Mouse (Mus musculus) heart, embryonic 15.5 days (tissue): ENCODE data around the gene Smad5. TPM values are rescaled to one million over a fixed set of nuclear protein-coding genes. Genes with fewer than 3 reads are reported as not detected.

Experiments
- ATAC-seq: fragments of 200-750 bp; cut with Nextera tagmentation; replicated peaks from 2 replicates; pipeline ENCODE4 v1.8.0; 2017; ENCODE audit warnings: low read depth, moderate TSS enrichment; ENCODE audit not compliant: insufficient number of reproducible peaks, insufficient read depth, low FRiP score
- H3K27ac ChIP-seq: fragments of 300-500 bp; sonication (generic); 2 replicates; pipeline ENCODE4 v1.5.1; 2015; ENCODE audit warnings: mild to moderate bottlenecking, inconsistent platforms
- H3K27me3 ChIP-seq: fragments of 300-500 bp; sonication (generic); 2 replicates; pipeline ENCODE4 v1.6.1; 2015; ENCODE audit warnings: inconsistent platforms
- H3K36me3 ChIP-seq: fragments of 300-500 bp; sonication (generic); 2 replicates; pipeline ENCODE4 v1.6.1; 2015; ENCODE audit warnings: mild to moderate bottlenecking, inconsistent platforms
- H3K4me1 ChIP-seq: fragments of 300-500 bp; sonication (generic); replicated peaks from 2 replicates; pipeline ENCODE4 v1.6.1; 2015; ENCODE audit warnings: inconsistent platforms
- H3K4me2 ChIP-seq: fragments of 300-500 bp; sonication (generic); 2 replicates; pipeline ENCODE4 v1.6.1; 2015; ENCODE audit warnings: inconsistent platforms, mild to moderate bottlenecking, moderate library complexity
- H3K4me3 ChIP-seq: fragments of 300-500 bp; sonication (generic); 2 replicates; pipeline ENCODE4 v1.5.1; 2015; ENCODE audit warnings: mild to moderate bottlenecking, inconsistent platforms
- H3K9ac ChIP-seq: fragments of 300-500 bp; sonication (generic); 2 replicates; pipeline ENCODE4 v1.6.1; 2015; ENCODE audit warnings: mild to moderate bottlenecking, inconsistent platforms
- H3K9me3 ChIP-seq: fragments of 300-500 bp; sonication (generic); replicated peaks from 2 replicates; pipeline ENCODE4 v1.6.1; 2016; ENCODE audit warnings: inconsistent platforms
- WGBS: fragments of 180-500 bp; shearing (Covaris S2); methylation state at CpG from one replicate; pipeline ENCODE4 v1.1.7; 2015; ENCODE audit warnings: mixed read lengths; 5-methylcytosine and 5-hydroxymethylcytosine counted together
- polyA plus RNA-seq: library from polyadenylated mRNA; unstranded; fragments of >200 nt; fragmentation: Nextera tagmentation; extraction: Ambion mirVana; gene quantifications from 2 replicates; pipeline ENCODE4 v1.2.1, GENCODE M21; 2015

The Smad5 gene
- 14.7 and 17.5 TPM in 2 replicates for polyA plus RNA-seq

- Histone ChIP-seq H3K9me3 (no peaks in the 10 kb centered on the region), H3K36me3 (peaks cover 9% of the 10 kb centered on the region), H3K4me2 (peak within 1 kb of the TSS; percentile 64), H3K9ac (peak within 1 kb of the TSS; percentile 99), H3K27me3 (no peaks in the 10 kb centered on the region), H3K4me1 (peaks cover 53% of the 10 kb centered on the region), H3K27ac (peak within 1 kb of the TSS; percentile 100), H3K4me3 (peak within 1 kb of the TSS; percentile 88)
- 3% methylated on average over 61 of the region's 62 CpGs for WGBS
- ATAC-seq, result peak; percentile 84
These were observed at the start of gene Smad5 for GRCm38 (mm10) chr13:56702469-56703221. TSS of gene Smad5 (plus strand) at chr13:56703010.

DNA sequence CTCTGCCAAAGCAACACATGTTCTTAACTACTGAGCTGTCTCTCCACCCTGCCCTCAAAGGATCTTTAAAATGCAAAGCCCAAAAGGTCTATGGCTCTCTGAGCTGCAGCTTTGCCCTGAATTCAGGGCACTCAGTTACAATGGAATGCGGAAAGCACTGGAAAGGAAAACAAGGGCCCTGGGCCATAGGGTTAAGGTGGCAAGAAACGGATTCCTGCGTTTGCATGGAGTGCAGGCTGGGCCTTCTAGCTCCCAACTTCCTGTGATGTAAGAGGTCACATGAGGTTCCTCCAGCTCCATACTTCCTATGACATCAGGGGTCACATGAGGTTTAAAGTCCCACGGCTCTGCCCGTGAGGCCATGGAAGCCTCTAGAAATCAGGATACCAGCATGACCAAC is 48.6 kb upstream of the Smad5 start:
- Histone ChIP-seq H3K4me1 (peaks cover 11% of the 10 kb centered on the region), H3K27me3 (no peaks in the 10 kb centered on the region), H3K9ac (no peak overlapping the region), H3K9me3 (no peaks in the 10 kb centered on the region), H3K4me3 (no peak overlapping the region), H3K27ac (no peak overlapping the region), H3K36me3 (no peaks in the 10 kb centered on the region), H3K4me2 (no peak overlapping the region)
- no peak for ATAC-seq
- 85% methylated on average over 5 of the region's 5 CpGs for WGBS

DNA sequence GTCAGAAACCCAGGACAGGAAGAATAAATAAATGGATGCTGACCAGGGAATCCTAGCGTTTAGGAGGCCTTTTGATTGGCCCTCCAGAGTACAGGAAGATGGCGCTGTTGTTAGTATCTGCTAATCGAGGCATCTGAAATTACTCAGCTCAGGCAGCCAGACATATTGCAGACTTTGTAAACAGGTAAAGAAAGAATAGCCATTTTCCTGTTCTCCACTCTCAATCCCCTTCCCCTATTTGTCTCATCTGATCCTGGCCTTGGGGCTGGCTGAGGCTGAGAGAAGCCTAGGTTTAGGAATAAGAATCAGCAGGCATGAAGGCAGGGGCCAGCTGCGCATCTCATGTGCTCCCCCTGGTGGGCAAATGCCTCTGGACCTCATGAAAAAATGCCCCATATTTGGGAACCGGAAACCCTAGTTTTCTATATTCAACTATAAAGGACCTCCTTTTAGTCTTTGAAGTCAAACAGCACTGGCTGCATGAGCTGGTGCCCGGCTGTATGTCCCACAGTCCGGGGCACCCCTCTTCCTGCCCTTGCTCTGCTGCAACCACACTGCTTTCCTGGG is 44.8 kb upstream of the Smad5 start:
- no peak overlapping the region for H3K4me2 ChIP-seq
- no peak for ATAC-seq
- H3K27me3 ChIP-seq, result no peaks in the 10 kb centered on the region
- H3K9me3 ChIP-seq, result no peaks in the 10 kb centered on the region
- peaks cover 28% of the 10 kb centered on the region for H3K4me1 ChIP-seq
- no peak overlapping the region for H3K9ac ChIP-seq
- no peak overlapping the region for H3K4me3 ChIP-seq
- H3K27ac ChIP-seq, result no peak overlapping the region
- WGBS, result 34% methylated on average over 7 of the region's 7 CpGs
- no peaks in the 10 kb centered on the region for H3K36me3 ChIP-seq

GRCm38 (mm10) chr13:56658931-56659330 is 43.9 kb upstream of the Smad5 start:
- Histone ChIP-seq H3K27me3 (no peaks in the 10 kb centered on the region), H3K36me3 (no peaks in the 10 kb centered on the region), H3K27ac (no peak overlapping the region), H3K4me2 (no peak overlapping the region), H3K4me1 (peaks cover 31% of the 10 kb centered on the region), H3K4me3 (no peak overlapping the region), H3K9me3 (no peaks in the 10 kb centered on the region), H3K9ac (no peak overlapping the region)
- WGBS, result 65% methylated on average over 6 of the region's 6 CpGs
- no peak for ATAC-seq

GRCm38 (mm10) chr13:56661914-56662621 is 40.7 kb upstream of the Smad5 start:
- Histone ChIP-seq H3K27me3 (no peaks in the 10 kb centered on the region), H3K27ac (peak overlapping the region; percentile 84), H3K4me2 (peak overlapping the region; percentile 32), H3K36me3 (no peaks in the 10 kb centered on the region), H3K4me1 (peaks cover 27% of the 10 kb centered on the region), H3K9me3 (no peaks in the 10 kb centered on the region), H3K4me3 (no peak overlapping the region), H3K9ac (no peak overlapping the region)
- 26% methylated on average over 7 of the region's 7 CpGs for WGBS
- ATAC-seq, result peak; percentile 81

GRCm38 (mm10) chr13:56664256-56665170 is 38.3 kb upstream of the Smad5 start:
- Histone ChIP-seq H3K4me2 (no peak overlapping the region), H3K4me3 (no peak overlapping the region), H3K9me3 (no peaks in the 10 kb centered on the region), H3K36me3 (no peaks in the 10 kb centered on the region), H3K27me3 (no peaks in the 10 kb centered on the region), H3K27ac (no peak overlapping the region), H3K4me1 (peaks cover 21% of the 10 kb centered on the region), H3K9ac (no peak overlapping the region)
- ATAC-seq, result no peak
- 69% methylated on average over 17 of the region's 17 CpGs for WGBS

GRCm38 (mm10) chr13:56671206-56671605 is 31.6 kb upstream of the Smad5 start:
- no peak overlapping the region for H3K4me2 ChIP-seq
- 33% methylated on average over 11 of the region's 11 CpGs for WGBS
- no peak overlapping the region for H3K4me3 ChIP-seq
- H3K27ac ChIP-seq, result no peak overlapping the region
- H3K36me3 ChIP-seq, result no peaks in the 10 kb centered on the region
- H3K9ac ChIP-seq, result no peak overlapping the region
- no peaks in the 10 kb centered on the region for H3K27me3 ChIP-seq
- no peaks in the 10 kb centered on the region for H3K9me3 ChIP-seq
- H3K4me1 ChIP-seq, result 0 out of 2 replicates have a peak, but pooled peaks cover 5% of the 10 kb centered on the region
- no peak for ATAC-seq

DNA sequence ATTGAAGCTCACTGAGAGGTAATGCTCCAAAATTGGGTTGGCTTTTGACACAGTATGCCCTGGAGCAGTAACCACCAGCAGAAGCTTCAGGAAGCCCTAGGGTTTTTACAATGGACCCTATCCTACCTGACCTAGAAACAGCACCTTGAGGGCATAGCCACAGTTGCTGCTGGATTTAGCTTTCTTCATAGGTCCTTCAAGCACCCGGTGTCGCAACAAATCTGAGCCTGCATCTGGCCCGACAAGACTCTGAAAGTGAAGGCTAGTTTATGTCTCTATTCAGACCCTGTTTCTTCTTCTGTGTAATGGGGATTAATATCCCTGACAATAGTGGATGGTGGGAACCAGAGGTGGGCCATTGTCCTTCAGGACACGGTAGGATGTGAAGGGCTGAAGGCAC is 25.1 kb upstream of the Smad5 start:
- H3K9me3 ChIP-seq, result no peaks in the 10 kb centered on the region
- ATAC-seq, result no peak
- no peak overlapping the region for H3K9ac ChIP-seq
- H3K27me3 ChIP-seq, result no peaks in the 10 kb centered on the region
- H3K27ac ChIP-seq, result peak overlapping the region; percentile 52
- 0 out of 2 replicates have a peak overlapping the region, but pooled peaks have one; percentile 7 for H3K4me2 ChIP-seq
- no peaks in the 10 kb centered on the region for H3K36me3 ChIP-seq
- 67% methylated on average over 4 of the region's 4 CpGs for whole genome bisulfite sequencing
- H3K4me1 ChIP-seq, result peaks cover 27% of the 10 kb centered on the region
- no peak overlapping the region for H3K4me3 ChIP-seq

DNA sequence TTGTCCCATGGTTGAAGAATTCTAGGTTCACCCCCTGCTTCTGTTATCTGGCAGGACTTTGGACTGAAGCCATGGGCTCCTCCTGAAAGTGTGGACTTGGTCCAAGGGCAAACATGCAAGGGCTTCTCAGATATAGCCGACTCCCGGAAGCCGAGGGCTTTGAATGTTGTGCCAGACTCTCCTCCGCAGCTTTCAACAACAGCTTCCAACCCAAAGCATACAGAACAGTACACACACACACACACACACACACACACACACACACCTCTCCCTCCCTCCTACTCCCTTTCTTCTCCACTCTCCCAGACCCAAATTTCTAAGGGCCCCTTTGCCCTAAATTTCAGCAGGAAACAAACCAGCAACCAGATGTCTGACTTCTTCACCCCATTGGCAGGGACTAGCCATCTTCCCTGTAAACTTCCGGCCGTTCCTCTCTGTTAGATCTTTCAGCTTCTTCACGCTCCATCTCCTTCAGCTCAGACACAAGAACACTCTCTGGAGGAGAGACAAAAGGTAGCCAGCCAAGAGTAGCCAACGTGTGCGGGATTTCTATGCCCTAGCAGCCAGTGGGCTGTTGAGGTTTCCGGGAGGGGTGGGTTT is 24.5 kb upstream of the Smad5 start:
- H3K4me2 ChIP-seq, result peak overlapping the region; percentile 7; the same call in 1 of the 2 replicates
- 28% methylated on average over 10 of the region's 10 CpGs for WGBS

DNA sequence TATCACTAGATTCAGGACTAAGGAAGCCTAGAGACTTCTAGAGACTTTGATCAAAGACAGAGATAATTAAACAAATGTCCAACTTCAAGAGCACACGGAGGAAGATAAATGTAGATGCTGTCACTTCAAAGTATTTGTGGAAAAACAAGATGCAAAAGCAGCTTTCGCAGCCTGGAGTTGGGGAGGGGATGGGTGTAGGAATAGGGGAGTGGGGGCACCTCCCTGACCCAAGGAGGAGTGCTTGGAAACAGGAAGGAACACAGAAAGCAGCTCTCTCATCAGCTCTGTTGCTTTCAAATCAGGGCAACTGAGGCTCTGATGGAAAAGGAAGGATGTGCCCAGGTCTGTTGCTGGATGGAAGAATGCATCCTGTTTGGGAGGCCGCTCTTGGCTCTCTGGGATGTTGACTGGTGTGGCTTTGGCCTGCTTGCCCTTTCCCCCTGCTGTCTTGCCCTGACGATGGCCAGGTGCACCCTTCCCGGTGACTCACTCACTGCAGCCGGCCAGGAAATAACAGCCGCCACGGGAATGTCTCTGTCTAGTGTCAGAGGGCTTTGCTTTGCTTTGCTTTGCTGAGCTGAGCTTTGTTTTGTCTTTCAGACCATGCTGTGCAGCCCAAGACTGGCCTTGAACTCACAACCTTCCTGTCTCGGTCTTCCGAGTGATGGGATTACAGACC is 23.8 kb upstream of the Smad5 start:
- Histone ChIP-seq H3K27me3 (no peaks in the 10 kb centered on the region), H3K4me2 (no peak overlapping the region), H3K4me1 (peaks cover 30% of the 10 kb centered on the region), H3K9me3 (no peaks in the 10 kb centered on the region), H3K4me3 (no peak overlapping the region), H3K27ac (peak overlapping the region; percentile 52), H3K9ac (no peak overlapping the region), H3K36me3 (no peaks in the 10 kb centered on the region)
- 0 out of 2 replicates have a peak, but pooled peaks have one; percentile 27 for ATAC-seq
- 43% methylated on average over 10 of the region's 10 CpGs for WGBS

More for the DNA sequence above, 24.5 kb upstream of the Smad5 start:
- peak overlapping the region; percentile 52 for H3K27ac ChIP-seq
- peak; percentile 78 for ATAC-seq
- no peaks in the 10 kb centered on the region for H3K9me3 ChIP-seq
- no peak overlapping the region for H3K9ac ChIP-seq
- H3K27me3 ChIP-seq, result no peaks in the 10 kb centered on the region
- H3K4me1 ChIP-seq, result peaks cover 27% of the 10 kb centered on the region
- no peaks in the 10 kb centered on the region for H3K36me3 ChIP-seq
- H3K4me3 ChIP-seq, result no peak overlapping the region
